Mouse (Mus musculus) G1E (cell line): ENCODE measurements around the gene Fndc3b.

Experiments
- CTCF ChIP-seq: IDR thresholded peaks from 2 replicates; pipeline ENCODE4 v1.5.1; 2012; ENCODE audit warnings: low read depth, low read length, inconsistent platforms, mixed read lengths
- GATA1 ChIP-seq: IDR thresholded peaks from 2 replicates; pipeline ENCODE4 v1.6.1; 2012; ENCODE audit warnings: borderline replicate concordance, low read length, inconsistent platforms, mixed read lengths

- TF ChIP-seq CTCF (no peak), GATA1 (no peak)
Observed at GRCm38 (mm10) chr3:27624974-27625591, 86.0 kb downstream of the Fndc3b start.
